Mouse (Mus musculus): ENCODE results near the gene Srrm2.

Srrm2 gene

GRCm38 (mm10) chr17:23803366-23804041 lies 13.2 kb downstream of the Srrm2 start:
- intact Hi-C loops (cut with DNase I), result no loop called here

DNA sequence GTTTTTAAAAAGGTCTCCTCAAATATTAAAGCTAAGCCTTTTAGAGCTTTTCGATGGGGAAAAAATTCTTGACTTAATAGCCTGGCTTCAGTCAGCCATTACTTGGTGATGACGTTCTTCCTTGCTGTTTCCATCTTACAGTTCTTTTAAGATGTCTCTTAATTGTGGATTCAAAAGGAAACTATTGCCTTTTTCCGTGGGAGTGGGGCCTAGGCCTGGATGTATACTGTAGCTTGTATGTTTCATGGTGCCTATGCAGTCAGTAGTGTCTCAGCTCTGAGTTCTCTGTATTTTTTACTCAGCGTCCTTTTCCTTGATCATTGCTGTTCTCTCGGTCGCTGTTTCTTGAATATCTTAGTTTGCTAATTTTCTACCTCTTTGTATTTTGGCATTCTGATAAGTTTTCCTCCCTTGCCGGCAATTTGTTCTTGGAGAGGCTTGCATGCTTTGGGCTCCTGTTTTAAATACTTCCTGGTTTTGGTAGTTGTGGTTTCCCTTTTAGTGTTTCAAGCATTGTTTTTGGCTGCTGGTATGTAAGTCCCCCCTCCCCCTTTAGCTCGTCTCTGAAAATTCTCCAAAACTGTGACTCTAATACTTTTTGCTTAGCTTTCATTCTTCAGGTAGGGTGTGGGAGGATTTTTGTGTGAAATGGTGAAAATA lies 14.2 kb downstream of the Srrm2 start:
- intact Hi-C loops (cut with DNase I), result loop anchor here (5.0 kb wide), 1 partner anchor 32 kb away; the partner anchor contains the start of gene Flywch1

- intact Hi-C loops (cut with DNase I), result loop anchor here (2.0 to 5.0 kb wide), 2 partner anchors 16 to 35 kb away; partner anchors contain the start of gene Flywch1
Measured at GRCm38 (mm10) chr17:23806867-23807266, 16.5 kb downstream of the Srrm2 start.

GRCm38 (mm10) chr17:23807918-23808317 lies 17.6 kb downstream of the Srrm2 start:
- intact Hi-C loops (cut with DNase I), result loop anchor here (2.0 to 5.0 kb wide), 2 partner anchors 15 to 36 kb away; partner anchors contain the start of gene Flywch1

DNA sequence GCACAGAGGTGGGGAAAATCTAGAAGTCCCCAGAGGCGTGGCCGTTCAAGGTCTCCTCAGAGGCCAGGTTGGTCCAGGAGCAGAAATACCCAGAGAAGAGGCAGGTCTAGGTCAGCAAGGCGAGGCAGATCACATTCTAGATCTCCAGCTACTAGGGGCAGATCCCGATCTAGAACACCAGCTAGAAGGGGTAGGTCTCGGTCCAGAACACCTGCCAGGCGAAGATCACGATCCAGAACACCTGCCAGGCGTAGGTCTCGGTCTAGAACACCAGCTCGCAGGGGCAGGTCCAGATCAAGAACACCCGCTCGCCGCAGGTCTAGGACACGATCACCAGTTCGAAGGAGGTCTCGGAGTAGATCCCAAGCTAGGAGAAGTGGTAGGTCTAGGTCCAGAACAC lies 25.3 kb downstream of the Srrm2 start:
- intact Hi-C loops (cut with DNase I), result no loop called here

- intact Hi-C loops (cut with DNase I), result no loop called here
Measured at GRCm38 (mm10) chr17:23818579-23818978, 28.2 kb downstream of the Srrm2 start.

- intact Hi-C loops (cut with DNase I), result no loop called here
Measured at GRCm38 (mm10) chr17:23819235-23819634, 28.9 kb downstream of the Srrm2 start.

- intact Hi-C loops (cut with DNase I), result no loop called here
Measured at GRCm38 (mm10) chr17:23820731-23821130, 30.4 kb downstream of the Srrm2 start.

DNA sequence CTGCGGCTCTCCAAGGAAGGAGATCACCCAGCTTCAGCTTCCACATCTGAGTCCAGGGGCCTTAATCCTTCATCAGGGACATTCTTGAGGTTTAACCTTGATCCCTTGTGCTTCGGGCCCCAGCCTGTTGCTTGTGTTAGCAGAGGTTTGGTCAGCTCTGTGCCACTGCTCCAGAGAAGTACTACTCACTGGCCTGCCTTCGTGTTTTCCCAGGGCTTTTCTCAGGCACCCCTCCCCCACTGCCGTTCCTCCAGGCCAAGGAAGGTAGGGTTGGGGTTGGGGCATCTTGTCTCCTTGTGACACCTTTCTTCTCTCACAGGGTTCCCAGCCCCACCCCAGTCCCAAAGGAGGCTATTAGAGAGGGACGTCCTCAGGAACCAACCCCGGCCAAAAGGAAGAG lies 31.8 kb downstream of the Srrm2 start:
- intact Hi-C loops (cut with DNase I), result loop anchor here (2.0 kb wide), 1 partner anchor 15 kb away; no protein-coding TSS in a partner anchor

- intact Hi-C loops (cut with DNase I), result loop anchor here (2.0 kb wide), 1 partner anchor 16 kb away; no protein-coding TSS in a partner anchor
Measured at GRCm38 (mm10) chr17:23823018-23823417, 32.7 kb downstream of the Srrm2 start.

GRCm38 (mm10) chr17:23823614-23824013 lies 33.3 kb downstream of the Srrm2 start:
- intact Hi-C loops (cut with DNase I), result loop anchor here (2.0 kb wide), 1 partner anchor 17 kb away; no protein-coding TSS in a partner anchor

DNA sequence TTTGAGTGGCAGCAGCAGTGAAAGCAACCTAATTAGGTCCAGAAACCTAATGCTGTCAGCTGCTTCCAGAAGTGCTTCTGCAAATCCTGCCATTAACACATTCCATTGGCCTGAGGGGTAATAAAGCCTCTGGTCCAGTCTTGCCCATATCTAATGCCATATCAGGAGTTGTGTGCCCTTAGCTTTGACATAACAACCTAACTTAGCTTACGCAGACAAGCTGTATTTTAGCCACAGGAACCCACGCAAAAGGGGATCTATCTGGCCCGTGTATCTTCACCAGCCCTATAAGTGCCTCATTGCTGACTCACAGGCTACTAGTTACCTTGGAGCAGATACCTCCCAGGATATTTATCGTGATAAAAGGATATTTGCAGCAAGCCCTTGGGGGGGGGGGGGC lies 35.3 kb downstream of the Srrm2 start:
- intact Hi-C loops (cut with DNase I), result no loop called here

- intact Hi-C loops (cut with DNase I), result no loop called here
Measured at GRCm38 (mm10) chr17:23828271-23829001, 38.1 kb downstream of the Srrm2 start.

DNA sequence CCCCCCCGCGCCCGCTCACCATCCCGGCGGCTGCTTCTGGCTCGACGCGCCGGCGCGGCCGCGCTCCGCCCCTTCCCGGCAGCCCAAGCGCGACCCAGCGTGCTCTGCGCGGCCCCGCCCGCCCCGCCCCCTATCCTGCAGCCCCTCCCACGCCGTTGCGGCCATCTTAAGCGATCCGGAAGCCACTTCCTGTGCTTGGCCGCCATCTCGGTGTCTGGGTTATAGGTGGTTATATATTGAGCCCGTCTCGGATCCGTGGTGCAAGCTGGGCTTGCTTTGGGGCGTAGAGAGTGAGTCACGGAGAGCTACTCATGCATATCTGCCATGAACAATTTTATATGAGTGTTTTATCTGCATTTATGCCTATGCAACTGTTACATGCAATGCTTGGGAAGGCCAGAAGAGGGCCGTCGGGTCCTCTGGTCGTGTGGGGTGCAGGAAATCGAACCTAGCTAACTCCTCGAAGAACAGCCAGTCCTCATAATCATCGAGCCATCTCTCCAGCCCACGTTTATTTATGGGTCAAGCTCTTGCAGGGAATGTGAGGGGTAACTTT lies 38.8 kb downstream of the Srrm2 start, which contains the start of gene Elob:
Gene Elob (minus strand): TSS at position 73 of the 556 bp plus-strand sequence.
- intact Hi-C loops (cut with DNase I), result no loop called here

DNA sequence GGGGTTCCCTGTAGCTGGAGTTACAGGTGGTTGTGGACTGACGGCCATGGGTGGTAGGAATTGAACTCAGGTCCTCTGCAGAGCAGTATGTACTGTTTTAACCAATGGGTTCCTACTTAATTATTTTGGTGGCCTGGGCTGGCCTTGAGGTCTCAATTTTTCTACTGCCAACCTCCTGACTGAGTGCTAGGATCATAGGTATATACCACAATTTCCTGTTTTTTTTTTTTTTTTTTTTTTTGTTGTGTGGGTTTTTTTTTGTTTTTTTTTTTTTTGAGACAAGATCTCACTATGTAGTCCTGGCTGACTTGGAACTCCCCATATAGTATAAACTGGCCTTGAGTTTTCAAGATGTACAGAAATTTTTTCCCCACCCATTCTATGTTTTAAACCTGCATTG lies 40.9 kb downstream of the Srrm2 start:
- intact Hi-C loops (cut with DNase I), result no loop called here

DNA sequence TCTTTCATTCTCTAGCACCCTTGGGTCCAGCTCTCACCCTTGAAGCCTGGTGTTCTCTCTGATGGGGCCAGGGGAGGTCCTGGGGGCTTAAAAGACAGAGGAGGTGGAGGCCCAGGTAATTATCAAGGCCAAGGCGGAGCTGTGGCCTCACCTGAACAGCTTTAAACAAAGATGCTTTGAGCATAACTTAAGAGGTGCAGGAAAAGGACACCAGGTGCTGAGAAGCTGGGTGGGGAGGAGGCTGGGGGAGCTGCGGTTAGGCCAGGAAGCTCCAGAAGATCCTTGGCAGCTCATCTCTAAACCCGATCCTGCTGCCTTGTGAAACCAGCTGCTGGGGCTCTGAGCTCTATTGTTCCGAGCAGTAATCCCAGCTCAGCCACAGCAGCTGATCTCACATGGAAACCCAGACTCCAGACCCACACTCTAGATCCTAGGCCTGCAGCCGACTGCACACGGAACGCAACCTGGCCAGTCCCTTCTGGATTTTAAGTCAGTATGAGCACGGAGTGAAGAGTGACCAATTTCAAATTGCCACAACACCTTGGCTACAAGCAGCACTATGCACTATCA lies 45.8 kb downstream of the Srrm2 start, which contains the start of gene Prss33:
Gene Prss33 (minus strand): TSS at position 51 of the 570 bp plus-strand sequence.
- intact Hi-C loops (cut with DNase I), result no loop called here

- intact Hi-C loops (cut with DNase I), result loop anchor here (5.0 kb wide), 1 partner anchor 69 kb away; the partner anchor contains the start of gene Flywch1
Measured at GRCm38 (mm10) chr17:23841145-23841544, 50.8 kb downstream of the Srrm2 start.

- intact Hi-C loops (cut with DNase I), result loop anchor here (5.0 kb wide), 1 partner anchor 71 kb away; the partner anchor contains the start of gene Flywch1
Measured at GRCm38 (mm10) chr17:23843141-23843811, 52.9 kb downstream of the Srrm2 start.

DNA sequence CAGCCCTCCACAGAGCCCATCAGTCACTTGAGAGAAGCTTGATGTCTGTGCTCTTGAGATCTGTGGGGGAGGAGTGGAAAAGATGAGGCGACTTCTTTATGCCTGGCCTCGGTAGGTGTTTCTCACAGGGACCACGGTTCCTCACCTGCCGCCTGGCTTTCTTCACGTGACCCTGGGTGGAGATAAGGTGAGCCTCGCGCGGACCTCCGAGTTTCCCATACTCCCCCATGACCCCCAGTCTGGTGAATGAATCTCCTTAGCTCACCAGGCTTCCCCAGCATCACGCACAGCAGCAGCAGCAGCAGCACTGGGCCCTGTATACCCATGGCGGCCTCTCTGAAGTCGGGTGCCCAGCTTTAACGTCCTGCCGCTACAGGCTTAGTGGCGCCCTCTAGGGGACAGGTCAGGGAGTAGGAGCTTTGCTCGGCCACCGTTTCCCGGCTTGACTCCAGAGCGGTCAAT lies 53.5 kb downstream of the Srrm2 start, which contains the start of the genes Prss32 and Prss41:
Gene Prss32 (plus strand): TSS at position 44 of the 462 bp plus-strand sequence.
Gene Prss41 (minus strand): TSS at position 361 of the 462 bp plus-strand sequence.
- intact Hi-C loops (cut with DNase I), result loop anchor here (5.0 kb wide), 1 partner anchor 72 kb away; the partner anchor contains the start of gene Flywch1

DNA sequence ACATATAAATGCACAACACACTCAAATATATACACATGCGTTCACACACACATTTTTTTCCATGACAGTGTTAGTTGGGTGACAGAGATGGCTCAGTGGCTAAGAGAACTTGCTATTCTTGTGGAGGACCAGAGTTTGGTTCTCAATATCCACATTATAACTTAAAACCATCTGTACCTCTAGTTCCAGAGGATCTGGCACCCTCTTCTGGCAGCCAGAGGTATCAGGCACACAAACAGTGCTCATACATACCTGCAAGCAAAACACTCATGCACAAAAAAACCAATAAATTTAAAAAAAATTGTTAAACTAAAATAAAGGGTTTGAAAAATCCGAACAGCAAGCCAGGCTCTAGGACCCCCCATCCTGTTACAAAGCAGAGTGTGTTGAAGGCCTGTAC lies 59.7 kb downstream of the Srrm2 start:
- intact Hi-C loops (cut with DNase I), result no loop called here
